Mouse (Mus musculus) liver, adult 2 months (tissue): ENCODE measurements at regions not wholly inside any gene's neighbourhood (a gene's known extent, or its start where the extent isn't known, plus 50 kb on each side); places are given as distances from the start of the nearest gene placed in this dataset.

Experiments used
- CTCF ChIP-seq: fragments of 200-500 bp; IDR thresholded peaks from 2 replicates; pipeline ENCODE4 v1.5.1; 2011; ENCODE audit warnings: low read depth, low read length, control low read depth
- POLR2A ChIP-seq: fragments of 200-500 bp; IDR thresholded peaks from 2 replicates; pipeline ENCODE4 v1.6.1; 2011; ENCODE audit warnings: low read length, control low read depth; ENCODE audit not compliant: insufficient read depth; ENCODE audit errors: extremely low read depth

- no peak for TF ChIP-seq CTCF
- TF ChIP-seq POLR2A: no peak
Measured at GRCm38 (mm10) chr3:127954856-127955255, 58.7 kb upstream of the Fam241a start.
